Mouse (Mus musculus) cerebellum, postnatal 14 days (tissue): ENCODE measurements around the gene Hs6st1.
"Not testable (repeated sequence)": the region's sequence is repeated elsewhere in the genome, so short reads cannot be mapped to it uniquely, and the experiment has no call there.

Experiments
- DNase-seq, 2 experiments: peaks; one replicate each; pipeline ENCODE4 v3.0.0; 2021; ENCODE audit warnings: mixed read lengths in 2 of 2

Hs6st1 gene

DNA sequence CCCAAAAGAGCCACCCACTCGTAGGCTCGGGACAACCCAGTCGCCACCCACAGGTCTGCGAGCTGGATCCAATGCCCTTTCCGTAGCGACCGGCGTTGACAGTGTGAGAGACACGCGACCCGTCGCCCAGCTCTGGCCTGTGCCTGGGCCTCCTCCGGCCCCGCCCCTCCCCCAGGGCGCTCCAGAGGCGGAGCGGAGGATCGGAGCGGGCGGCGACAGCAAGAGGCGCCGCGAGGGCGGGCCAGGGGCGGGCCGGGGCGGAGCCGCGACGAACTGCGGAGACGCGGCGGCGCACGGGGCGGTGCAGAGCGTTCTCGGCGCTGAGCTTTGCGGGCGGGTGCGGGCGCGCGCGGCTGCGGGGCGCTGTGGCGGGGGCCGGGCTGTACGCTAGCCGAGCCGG is at the start of gene Hs6st1:
Gene Hs6st1, plus strand, starts transcription at position 325 of the 400 bp plus-strand sequence.
- DNase-seq: peak; percentile 96

- no peak for DNase-seq
These were observed 49.6 kb upstream of the Hs6st1 start for GRCm38 (mm10) chr1:36018617-36019016.

GRCm38 (mm10) chr1:36019161-36019560 is 49.0 kb upstream of the Hs6st1 start:
- no peak for DNase-seq

GRCm38 (mm10) chr1:36020315-36020714 is 47.9 kb upstream of the Hs6st1 start:
- DNase-seq: no peak

DNA sequence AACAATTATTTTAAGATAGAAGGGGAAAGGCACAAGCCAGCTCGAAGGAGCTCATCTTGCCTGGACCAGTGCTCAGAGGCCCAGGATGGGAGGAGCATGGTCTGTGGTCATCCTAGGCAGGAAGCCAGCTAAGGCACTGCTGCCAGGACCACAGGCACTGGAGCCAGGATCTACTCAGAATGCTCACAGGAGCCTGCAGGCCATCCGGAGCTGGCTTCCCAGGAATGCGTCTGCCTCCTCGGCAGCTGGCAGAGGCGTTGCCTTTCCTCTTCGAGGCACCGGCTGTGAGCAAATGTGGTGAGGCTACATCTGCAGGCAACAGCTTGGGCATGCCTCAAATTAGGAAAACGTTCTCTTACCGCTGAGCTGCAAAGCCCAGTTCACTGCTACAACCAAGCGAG is 37.8 kb upstream of the Hs6st1 start:
- DNase-seq: peak; percentile 93 to 95

GRCm38 (mm10) chr1:36038769-36039168 is 29.4 kb upstream of the Hs6st1 start:
- no peak for DNase-seq

- DNase-seq: no peak
These were observed 26.1 kb upstream of the Hs6st1 start for GRCm38 (mm10) chr1:36042072-36042471.

DNA sequence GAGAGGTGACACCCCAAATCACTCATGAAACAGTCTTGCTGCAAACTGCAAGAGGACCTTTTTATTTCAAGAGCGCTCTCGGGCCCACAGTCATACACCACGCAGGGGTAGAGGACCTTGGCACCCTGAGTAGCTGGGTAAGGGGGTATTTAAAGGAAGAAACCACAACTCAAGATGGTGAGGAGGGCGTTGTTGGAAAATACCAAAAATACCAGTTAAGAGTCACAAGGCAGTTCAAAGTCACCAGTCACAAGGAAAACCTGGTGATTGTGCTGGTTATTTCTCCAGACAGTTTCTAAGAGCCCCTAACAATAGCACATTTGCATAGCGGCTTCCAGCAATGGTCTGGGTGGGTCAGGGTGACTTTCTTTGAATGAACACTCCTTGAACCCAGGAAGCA is 24.4 kb upstream of the Hs6st1 start:
- not testable (repeated sequence) for DNase-seq

DNA sequence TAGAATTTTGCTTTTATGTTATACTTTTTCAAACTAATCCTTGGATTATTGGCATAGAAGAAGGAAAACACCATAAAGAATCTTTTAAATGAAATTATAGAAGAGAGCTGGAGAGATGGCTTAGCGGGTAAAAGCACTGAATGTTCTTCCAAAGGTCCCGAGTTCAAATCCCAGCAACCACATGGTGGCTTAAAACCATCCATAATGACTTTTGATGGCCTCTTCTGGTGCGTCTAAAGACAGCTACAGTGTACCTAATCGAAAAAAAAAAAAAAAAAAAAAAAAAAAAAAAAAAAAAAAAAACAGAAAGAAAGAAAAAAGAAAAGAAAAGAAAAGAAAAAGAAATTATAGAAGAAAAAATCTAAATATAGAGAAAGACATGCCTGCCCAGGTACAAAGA is 23.9 kb upstream of the Hs6st1 start:
- DNase-seq: no peak

GRCm38 (mm10) chr1:36052672-36053071 is 15.5 kb upstream of the Hs6st1 start:
- DNase-seq: no peak

DNA sequence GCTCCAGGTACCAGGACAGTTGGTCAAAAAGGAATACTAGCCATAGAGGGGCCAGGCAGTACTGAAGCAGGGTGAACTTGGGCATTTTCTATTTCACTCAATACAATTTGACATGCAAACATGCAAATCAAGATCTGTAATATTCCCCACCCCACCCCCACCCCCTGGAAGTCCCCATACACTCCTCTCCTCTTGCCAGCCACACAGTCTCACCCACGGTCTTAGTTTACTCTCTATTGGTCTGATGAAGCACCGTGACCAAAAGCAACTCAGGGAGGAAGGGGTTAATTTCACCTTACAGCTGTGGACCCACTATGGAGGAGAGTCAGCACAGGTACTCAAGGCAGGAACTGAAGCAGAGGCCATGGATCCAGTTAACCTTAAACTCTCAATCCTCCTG is 14.6 kb upstream of the Hs6st1 start:
- DNase-seq: no peak

GRCm38 (mm10) chr1:36054182-36054966 is 13.8 kb upstream of the Hs6st1 start:
- no peak for DNase-seq

GRCm38 (mm10) chr1:36054967-36055357 is 13.2 kb upstream of the Hs6st1 start:
- DNase-seq: no peak

- peak in 1 of 2 experiments; percentile 0 for DNase-seq
These were observed 8.8 kb upstream of the Hs6st1 start for GRCm38 (mm10) chr1:36059351-36059750.

GRCm38 (mm10) chr1:36059959-36060953 is 7.9 kb upstream of the Hs6st1 start:
- DNase-seq: peak in 1 of 2 experiments; percentile 1

- peak in 1 of 2 experiments; percentile 1 for DNase-seq
These were observed 6.8 kb upstream of the Hs6st1 start for GRCm38 (mm10) chr1:36061211-36061915.

DNA sequence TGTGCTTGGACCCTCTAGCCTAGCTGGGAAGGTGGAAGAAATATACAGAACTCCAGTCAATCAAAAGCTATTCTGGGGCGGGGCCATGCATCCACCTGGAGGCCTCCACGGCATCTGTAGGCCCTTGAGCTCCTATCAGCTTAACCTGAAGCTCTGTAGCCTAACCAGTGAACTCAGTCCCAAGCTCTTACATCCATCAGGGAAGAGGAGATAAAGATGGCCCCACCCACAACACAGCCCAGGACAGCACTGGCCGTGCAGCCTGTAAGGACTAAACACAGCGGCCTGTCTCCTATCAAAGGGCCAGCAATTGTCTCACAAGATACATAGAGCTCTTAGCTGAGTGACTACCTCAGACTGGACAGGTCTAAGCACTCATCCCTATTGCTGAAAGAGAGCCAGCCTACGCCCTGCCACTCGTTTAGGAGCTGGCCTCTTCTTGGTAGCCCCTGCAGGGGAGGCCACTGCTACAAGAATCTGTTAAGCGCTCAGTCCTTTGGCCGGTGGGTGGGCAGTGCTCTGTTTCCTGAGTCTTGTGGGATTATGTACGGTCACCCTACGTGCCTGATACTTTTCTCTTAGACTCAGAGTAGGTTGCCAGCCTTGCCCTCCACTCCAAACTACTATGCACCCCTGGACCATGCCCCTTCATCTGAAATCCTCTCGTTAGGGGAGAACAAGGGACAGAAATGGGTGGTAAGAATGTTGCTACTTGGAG is 6.0 kb upstream of the Hs6st1 start:
- peak in 1 of 2 experiments; percentile 3 for DNase-seq

- peak in 1 of 2 experiments; percentile 2 for DNase-seq
These were observed 5.2 kb upstream of the Hs6st1 start for GRCm38 (mm10) chr1:36062826-36063640.

- DNase-seq: peak in 1 of 2 experiments; percentile 1
These were observed 4.6 kb upstream of the Hs6st1 start for GRCm38 (mm10) chr1:36063641-36063955.

GRCm38 (mm10) chr1:36064223-36064622 is 4.0 kb upstream of the Hs6st1 start:
- DNase-seq: peak in 1 of 2 experiments; percentile 13
